Mouse (Mus musculus) monocyte, adult 5-6 weeks (primary cell): ENCODE results near the gene Tmprss2. TPM values are rescaled to one million over a fixed set of nuclear protein-coding genes. Genes with fewer than 3 reads are reported as not detected.
"Not testable (repeated sequence)": the region's sequence is repeated elsewhere in the genome, so short reads cannot be mapped to it uniquely, and the experiment has no call there.

ENCODE experiments used
- ATAC-seq: fragments of 153-309, 156-312 bp; replicated peaks from 2 replicates; pipeline ENCODE4 v1.8.0; 2017; ENCODE audit warnings: mild to moderate bottlenecking; ENCODE audit not compliant: low TSS enrichment, insufficient number of reproducible peaks, severe bottlenecking, poor library complexity, low FRiP score
- total RNA-seq: library from RNA; stranded (forward); fragments of 200-1000, 200-491, 200-594 nt; gene quantifications from 3 replicates; pipeline ENCODE4 v1.2.3, GENCODE M21; 2017

The Tmprss2 gene
- total RNA-seq, 1 experiment from 2014 or later = not detected

GRCm38 (mm10) chr16:97593816-97594509 is 17.0 kb downstream of the Tmprss2 start:
- ATAC-seq = no peak

DNA sequence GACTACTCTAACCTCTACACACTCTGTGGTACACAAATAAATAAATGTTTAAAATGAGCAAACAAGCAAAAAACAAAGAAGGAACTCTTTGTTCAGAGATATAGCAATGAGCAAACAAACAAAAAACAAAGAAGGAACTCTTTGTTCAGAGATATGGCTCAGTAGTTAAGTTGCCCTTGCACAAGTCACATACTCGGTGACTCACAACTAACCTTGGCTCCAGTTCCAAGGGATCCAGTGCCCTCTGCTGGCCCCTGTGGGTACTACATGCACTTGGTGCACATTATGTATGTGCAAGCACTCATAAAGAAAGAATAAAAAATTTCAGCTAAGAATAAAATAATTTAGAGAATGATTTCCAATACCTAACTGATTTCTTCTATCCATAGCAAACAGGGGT is 17.9 kb downstream of the Tmprss2 start:
- ATAC-seq = peak; percentile 89

GRCm38 (mm10) chr16:97591512-97591911 is 19.5 kb downstream of the Tmprss2 start:
- ATAC-seq = no peak

DNA sequence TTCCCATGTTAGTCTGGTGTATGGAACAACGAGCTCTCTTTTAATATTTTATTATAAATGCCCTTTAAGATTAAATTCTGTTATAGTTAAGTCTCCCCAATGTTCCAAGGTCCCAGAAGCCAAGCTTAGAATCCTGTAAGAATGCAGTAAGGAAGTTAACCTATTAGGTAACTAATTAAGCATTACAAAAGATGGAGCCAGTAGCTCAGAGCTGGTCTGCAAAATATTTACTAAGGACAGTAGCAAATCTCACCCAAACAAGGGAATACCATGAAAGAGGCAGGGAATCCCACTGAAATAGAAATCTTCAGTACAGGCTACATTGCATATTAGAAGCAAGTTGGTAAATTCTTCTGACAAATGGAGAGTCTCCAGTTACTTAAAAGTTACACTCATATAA is 28.1 kb downstream of the Tmprss2 start:
- ATAC-seq = not testable (repeated sequence)

- no peak for ATAC-seq
These were observed 41.6 kb downstream of the Tmprss2 start for GRCm38 (mm10) chr16:97569426-97569825.

- ATAC-seq = no peak
These were observed 42.3 kb downstream of the Tmprss2 start for GRCm38 (mm10) chr16:97568662-97569061.

GRCm38 (mm10) chr16:97544340-97544739 is 66.7 kb downstream of the Tmprss2 start:
- ATAC-seq = no peak

DNA sequence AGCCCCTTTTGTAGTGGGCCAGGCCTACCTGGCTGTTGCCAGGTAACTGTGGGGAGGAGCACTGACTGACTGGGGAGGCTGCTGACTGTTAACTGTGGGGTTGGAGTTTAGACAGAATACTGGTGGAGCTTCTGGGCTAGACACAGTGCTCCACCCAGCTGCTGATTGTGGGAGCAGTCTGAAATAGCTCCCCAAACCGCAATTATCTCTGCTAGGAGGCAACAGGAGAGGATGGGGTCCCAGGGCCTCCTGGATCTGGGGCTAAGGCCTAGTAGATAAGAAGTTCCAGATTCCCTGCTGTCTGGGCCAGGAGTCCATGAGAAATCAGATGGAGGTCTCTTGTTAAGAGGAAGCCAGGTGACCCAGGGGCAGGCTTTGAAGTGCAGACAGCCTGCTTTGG is 74.1 kb downstream of the Tmprss2 start:
- no peak for ATAC-seq

- 0 out of 2 replicates have a peak, but pooled peaks have one; percentile 21 for ATAC-seq
These were observed 75.1 kb downstream of the Tmprss2 start for GRCm38 (mm10) chr16:97535808-97536413.

DNA sequence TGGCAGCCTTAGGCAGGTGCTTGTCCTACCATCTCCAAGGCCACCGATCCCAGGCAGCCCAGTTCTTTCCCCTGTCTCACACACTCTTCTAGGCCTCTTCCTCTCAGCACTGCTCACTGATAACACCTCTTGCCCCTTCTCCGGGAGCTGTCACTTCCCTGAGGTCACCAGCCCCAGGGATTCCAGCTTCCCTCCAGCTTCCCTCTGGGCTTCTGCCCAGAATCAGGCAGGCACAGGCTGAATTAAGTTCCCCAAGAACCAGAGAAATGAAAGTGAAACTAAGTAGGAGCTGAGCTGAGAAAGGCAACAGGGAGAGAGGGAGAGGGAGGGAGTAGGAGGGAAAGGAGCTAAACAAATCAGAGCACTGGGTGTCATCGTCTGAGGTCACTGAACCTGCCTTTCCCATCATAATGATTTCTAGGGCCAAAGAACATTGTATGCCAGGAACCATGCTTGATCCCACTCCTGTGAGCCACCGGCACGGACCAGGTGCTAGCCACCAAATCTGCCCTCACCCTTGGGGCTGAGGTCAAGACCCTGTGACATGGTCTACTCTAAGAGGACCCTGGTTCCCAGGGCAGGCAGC is 76.0 kb downstream of the Tmprss2 start:
- peak; percentile 64 for ATAC-seq

DNA sequence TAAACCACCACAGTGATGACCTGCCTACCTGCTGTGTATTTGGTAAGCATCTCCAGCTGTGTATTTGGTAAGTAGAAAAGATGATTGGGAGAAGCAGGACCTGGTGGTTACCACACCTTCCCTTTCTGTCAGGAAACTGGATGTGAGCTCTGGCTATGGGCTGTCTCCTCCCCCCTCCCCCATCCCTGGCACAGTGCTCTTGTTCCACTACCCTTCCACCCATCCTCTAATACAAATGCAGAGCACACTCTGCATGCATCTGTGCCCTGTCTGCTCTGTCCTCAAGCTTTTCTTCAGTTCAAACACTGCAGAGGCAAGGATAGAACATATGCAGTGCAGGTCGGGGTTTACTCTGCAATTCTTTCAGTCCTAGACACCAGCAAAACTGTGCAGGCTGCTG is 76.5 kb downstream of the Tmprss2 start:
- ATAC-seq = no peak

- no peak for ATAC-seq
These were observed 77.2 kb downstream of the Tmprss2 start for GRCm38 (mm10) chr16:97533751-97534150.

DNA sequence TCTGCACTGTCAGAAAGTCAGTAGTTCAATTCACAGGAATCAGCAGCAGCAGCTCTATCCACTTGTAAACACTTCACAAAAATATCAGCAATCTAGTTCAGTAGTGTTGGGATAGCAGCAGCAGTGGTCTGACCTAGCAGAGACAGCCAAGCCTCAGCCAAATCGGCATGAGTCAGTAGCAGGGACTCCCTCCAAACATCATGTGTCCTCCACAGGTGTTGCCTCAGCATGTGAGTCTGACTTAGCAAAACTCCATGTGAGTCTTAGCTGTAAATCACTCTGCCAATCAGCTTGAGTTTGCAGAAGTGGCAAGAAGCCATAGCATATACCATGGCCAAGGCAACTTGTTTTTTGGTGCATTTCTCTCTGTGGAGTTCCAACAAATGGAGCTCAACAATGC is 77.9 kb downstream of the Tmprss2 start:
- no peak for ATAC-seq

- no peak for ATAC-seq
These were observed 81.8 kb downstream of the Tmprss2 start for GRCm38 (mm10) chr16:97529241-97529640.

DNA sequence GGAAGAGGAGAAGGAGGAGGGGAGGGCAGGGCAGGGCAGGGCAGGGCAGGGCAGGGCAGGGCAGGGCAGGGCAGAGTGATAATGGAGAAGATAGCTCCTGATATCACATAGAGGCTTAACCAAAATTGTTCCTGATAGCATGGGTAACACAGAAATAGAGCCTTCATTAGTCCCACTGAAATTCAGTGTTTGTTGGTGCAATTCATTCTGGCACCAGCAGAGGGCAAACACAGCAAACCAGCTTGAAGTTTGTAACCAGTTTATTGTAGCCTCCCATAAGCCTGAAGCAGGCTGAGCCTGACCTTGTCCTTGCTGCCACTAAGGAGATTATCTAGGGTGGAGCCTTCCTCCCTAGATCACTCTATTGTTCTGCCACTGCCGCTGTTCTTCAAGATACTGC is 88.0 kb downstream of the Tmprss2 start:
- no peak for ATAC-seq

- no peak for ATAC-seq
These were observed 89.0 kb downstream of the Tmprss2 start for GRCm38 (mm10) chr16:97521983-97522382.

GRCm38 (mm10) chr16:97516341-97516740 is 94.7 kb downstream of the Tmprss2 start:
- ATAC-seq = no peak
